Mouse (Mus musculus): ENCODE measurements at regions not wholly inside any gene's neighbourhood (a gene's known extent, or its start where the extent isn't known, plus 50 kb on each side); places are given as distances from the start of the nearest gene placed in this dataset.

DNA sequence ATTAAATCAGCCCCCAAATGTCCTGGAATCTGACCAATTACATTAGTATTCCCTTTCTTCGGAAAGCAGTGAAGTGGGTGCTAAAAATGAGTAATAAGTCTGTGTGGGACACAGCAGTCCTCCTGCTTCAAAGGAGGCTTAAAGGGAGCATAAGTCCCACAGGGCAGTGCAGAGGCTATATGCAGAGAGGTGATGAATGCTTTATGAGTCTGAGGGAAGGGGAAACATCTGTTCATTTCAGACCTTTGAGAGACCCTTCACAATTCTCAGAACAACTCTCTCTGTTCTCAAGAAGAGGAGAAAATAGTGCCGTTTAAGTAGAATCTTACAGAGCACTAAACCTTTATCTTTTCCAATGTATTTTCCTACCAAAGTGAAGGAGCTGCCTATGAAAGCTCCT is 343.3 kb downstream of the Fam19a4 start:
- no peak for TF ChIP-seq POLR2A (IDR thresholded peaks at IDR 0.05; ENCODE audit: borderline replicate concordance, insufficient read depth, low read length)
- no peak for TF ChIP-seq CTCF (IDR thresholded peaks at IDR 0.05; ENCODE audit: borderline replicate concordance, insufficient read depth, low read depth, low read length)
